In the genomic region with DNA sequence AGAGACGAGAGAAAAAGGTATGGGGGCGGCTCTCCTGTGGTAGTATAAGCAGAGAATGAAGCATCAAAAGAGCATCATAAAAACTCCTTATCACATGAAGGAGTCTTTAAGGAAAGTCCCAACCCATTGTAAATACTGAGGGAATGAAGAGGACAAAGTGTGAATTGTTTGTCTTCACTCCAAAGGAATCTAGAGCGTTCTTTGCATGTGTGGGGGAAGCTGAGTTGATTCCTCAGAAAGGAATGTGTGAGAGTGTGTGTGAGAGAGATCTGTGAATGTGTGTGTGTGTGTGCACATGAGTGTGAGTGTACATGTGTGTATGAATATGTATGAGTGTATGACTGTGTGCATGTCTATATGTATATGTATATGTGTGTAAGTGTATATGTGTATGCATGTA, we compare ENCODE assay signal across 30 mouse cellular contexts. TPM values are rescaled to one million over a fixed set of nuclear protein-coding genes. Genes with fewer than 3 reads are reported as not detected.
DNase-seq lines count a peak whose midpoint lies in the region; ATAC-seq and TF ChIP-seq lines count a peak whose summit lies in the region.
"Had no signal": no experiment of that assay in that cellular context is flagged by ENCODE, and none has a peak within 500 bp of the region (broad histone marks: within the 10 kb centered on the region; RNA-seq: fewer than 3 reads in every experiment).

No protein-coding gene starts in this region.

- H3K27me3 ChIP-seq in kidney, embryonic 16.5 days (ENCODE audit: insufficient read depth, low read length), result no peaks in the 10 kb centered on the region
- H3K27me3 ChIP-seq in midbrain, embryonic 11.5 days (ENCODE audit: control insufficient read depth, insufficient read depth, low read length), result no peaks in the 10 kb centered on the region
- no peaks in the 10 kb centered on the region for H3K27me3 ChIP-seq in midbrain, embryonic 15.5 days (replicated peaks)
- no peaks in the 10 kb centered on the region for H3K27me3 ChIP-seq in intestine, embryonic 15.5 days (replicated peaks)
- H3K27me3 ChIP-seq in small intestine, adult 2 months (ENCODE audit: control insufficient read depth, insufficient read depth, low read length), result no peaks in the 10 kb centered on the region
- H3K27me3 ChIP-seq: heart, embryonic 13.5 days; neural tube, embryonic 13.5 days had no signal

- H3K4me3 ChIP-seq in kidney, embryonic 16.5 days (ENCODE audit: low read length), result no peak overlapping the region
- no peak overlapping the region for H3K4me3 ChIP-seq in midbrain, embryonic 11.5 days (ENCODE audit: low read depth, low read length)
- no peak overlapping the region for H3K4me3 ChIP-seq in midbrain, embryonic 15.5 days
- H3K4me3 ChIP-seq in intestine, embryonic 15.5 days (replicated peaks), result no peak overlapping the region
- no peak overlapping the region for H3K4me3 ChIP-seq in small intestine, adult 2 months (ENCODE audit: low read depth, low read length)
- H3K4me3 ChIP-seq: embryonic facial prominence, embryonic 10.5 days; forebrain, embryonic 10.5 days; heart, adult 2 months; heart, embryonic 13.5 days; left cerebral cortex, adult 2 months; neural tube, embryonic 13.5 days had no signal

- H3K9ac ChIP-seq in kidney, embryonic 16.5 days (replicated peaks; ENCODE audit: low read length), result no peak overlapping the region
- H3K9ac ChIP-seq in midbrain, embryonic 11.5 days (ENCODE audit: low read length), result no peak overlapping the region
- no peak overlapping the region for H3K9ac ChIP-seq in midbrain, embryonic 15.5 days
- H3K9ac ChIP-seq in intestine, embryonic 15.5 days, result no peak overlapping the region
- H3K9ac ChIP-seq: heart, embryonic 13.5 days; neural tube, embryonic 13.5 days had no signal

- TF ChIP-seq POLR2A in small intestine, adult 2 months (IDR thresholded peaks at IDR 0.05; ENCODE audit: low read depth, low read length), result no peak

- peak overlapping the region; percentile 4; the same call in 1 of the 2 replicates for H3K27ac ChIP-seq in kidney, embryonic 16.5 days (ENCODE audit: low read length)
- H3K27ac ChIP-seq in midbrain, embryonic 11.5 days (ENCODE audit: low read depth, low read length), result no peak overlapping the region
- H3K27ac ChIP-seq in midbrain, embryonic 15.5 days, result no peak overlapping the region
- H3K27ac ChIP-seq in intestine, embryonic 15.5 days, result no peak overlapping the region
- H3K27ac ChIP-seq in small intestine, adult 2 months (ENCODE audit: insufficient read depth, low read depth, low read length), result 0 out of 2 replicates have a peak overlapping the region, but pooled peaks have one; percentile 3
- H3K27ac ChIP-seq: embryonic facial prominence, embryonic 10.5 days; forebrain, embryonic 10.5 days; heart, adult 2 months; heart, embryonic 13.5 days; hindbrain, postnatal 0 days; left cerebral cortex, adult 2 months; neural tube, embryonic 13.5 days had no signal

- intact Hi-C loops in left cerebral cortex, postnatal 14 days (cut with DNase I), result no loop called here

- no peak for ATAC-seq in kidney, embryonic 16.5 days (ENCODE audit: low FRiP score, low TSS enrichment)
- no peak for ATAC-seq in midbrain, embryonic 11.5 days (ENCODE audit: low FRiP score)
- no peak for ATAC-seq in midbrain, embryonic 15.5 days (replicated peaks)
- ATAC-seq in intestine, embryonic 15.5 days, result peak; percentile 37
- ATAC-seq: CD4-positive, CD25-positive, alpha-beta regulatory T cell, adult 4 months; forebrain, embryonic 16.5 days; hindbrain, postnatal 0 days had no signal

- H3K36me3 ChIP-seq in kidney, embryonic 16.5 days (ENCODE audit: insufficient read depth, low read length), result no peaks in the 10 kb centered on the region
- H3K36me3 ChIP-seq in midbrain, embryonic 11.5 days (ENCODE audit: control insufficient read depth, insufficient read depth, low read length), result no peaks in the 10 kb centered on the region
- H3K36me3 ChIP-seq in midbrain, embryonic 15.5 days (replicated peaks), result no peaks in the 10 kb centered on the region
- H3K36me3 ChIP-seq in intestine, embryonic 15.5 days, result no peaks in the 10 kb centered on the region
- no peaks in the 10 kb centered on the region for H3K36me3 ChIP-seq in small intestine, adult 2 months (ENCODE audit: control insufficient read depth, insufficient read depth, low read length)
- H3K36me3 ChIP-seq: embryonic facial prominence, embryonic 10.5 days; forebrain, embryonic 10.5 days; heart, embryonic 13.5 days; neural tube, embryonic 13.5 days had no signal

- no peak for DNase-seq in kidney, adult 11 months
- peak; percentile 69 for DNase-seq in midbrain, embryonic 11.5 days (ENCODE audit: low spot score, missing footprints)
- DNase-seq in left cerebral cortex, postnatal 14 days (ENCODE audit: low spot score in 2 of 2), result no peak
- no peak for DNase-seq in right cerebral cortex, adult 18-20 months
- DNase-seq: gastrocnemius, postnatal 25 days; left cerebral cortex, postnatal 4 days; midbrain, embryonic 14.5 days had no signal

- WGBS in kidney, embryonic 16.5 days, result 36% methylated on average over 3 of the region's 3 CpGs
- WGBS in midbrain, embryonic 11.5 days, result 77% methylated on average over 3 of the region's 3 CpGs
- 83% methylated on average over 3 of the region's 3 CpGs for WGBS in midbrain, embryonic 15.5 days
- 23% methylated on average over 3 of the region's 3 CpGs for WGBS in intestine, embryonic 15.5 days
- WGBS in small intestine, adult 2 months, result 17% methylated on average over 3 of the region's 3 CpGs

- H3K4me2 ChIP-seq in kidney, embryonic 16.5 days (replicated peaks; ENCODE audit: low read depth, low read length), result no peak overlapping the region
- no peak overlapping the region for H3K4me2 ChIP-seq in midbrain, embryonic 11.5 days
- H3K4me2 ChIP-seq in midbrain, embryonic 15.5 days, result no peak overlapping the region
- H3K4me2 ChIP-seq in intestine, embryonic 15.5 days (replicated peaks), result no peak overlapping the region
- H3K4me2 ChIP-seq: heart, embryonic 13.5 days; neural tube, embryonic 13.5 days had no signal

- TF ChIP-seq CTCF in small intestine, adult 2 months (IDR thresholded peaks at IDR 0.05; ENCODE audit: extremely low read depth, insufficient read length, insufficient replicate concordance, low read depth, low read length), result no peak

- H3K9me3 ChIP-seq in kidney, embryonic 16.5 days (ENCODE audit: low read length), result no peaks in the 10 kb centered on the region
- no peaks in the 10 kb centered on the region for H3K9me3 ChIP-seq in midbrain, embryonic 11.5 days (ENCODE audit: control insufficient read depth, low read length)
- H3K9me3 ChIP-seq in midbrain, embryonic 15.5 days, result no peaks in the 10 kb centered on the region
- no peaks in the 10 kb centered on the region for H3K9me3 ChIP-seq in intestine, embryonic 15.5 days
- H3K9me3 ChIP-seq: embryonic facial prominence, embryonic 10.5 days; forebrain, embryonic 10.5 days; heart, embryonic 13.5 days; neural tube, embryonic 13.5 days had no signal

- H3K4me1 ChIP-seq in kidney, embryonic 16.5 days (ENCODE audit: insufficient read depth, low read length), result peaks cover 24% of the 10 kb centered on the region
- H3K4me1 ChIP-seq in midbrain, embryonic 11.5 days (ENCODE audit: control insufficient read depth, insufficient read depth, low read length), result peaks cover 9% of the 10 kb centered on the region
- H3K4me1 ChIP-seq in midbrain, embryonic 15.5 days, result peaks cover 11% of the 10 kb centered on the region
- H3K4me1 ChIP-seq in intestine, embryonic 15.5 days (replicated peaks), result peaks cover 16% of the 10 kb centered on the region
- H3K4me1 ChIP-seq in small intestine, adult 2 months (ENCODE audit: control insufficient read depth, insufficient read depth, insufficient read length, low read length), result peaks cover 16% of the 10 kb centered on the region

RNA-seq across cellular contexts. Expression of gene Spz1, which starts 12.7 kb away (rescaled TPM):
- polyA plus RNA-seq in kidney, embryonic 16.5 days (2015; fragmentation: Nextera tagmentation; extraction: Ambion mirVana), result not detected in 2 replicates
- not detected in 2 replicates for polyA plus RNA-seq in midbrain, embryonic 11.5 days (2014; fragmentation: Nextera tagmentation; extraction: Ambion mirVana)
- not detected in 2 replicates for polyA plus RNA-seq in midbrain, embryonic 15.5 days (2015; fragmentation: Nextera tagmentation; extraction: Ambion mirVana)
- polyA plus RNA-seq in intestine, embryonic 15.5 days (2015; fragmentation: Nextera tagmentation; extraction: Ambion mirVana), result not detected in 2 replicates
- 0.08 TPM in 1 of 2 replicates, not detected in the other for polyA plus RNA-seq in small intestine, adult 2 months (2012; rRNA removed)
- not detected for total RNA-seq in left cerebral cortex, postnatal 14 days (2021)
- total RNA-seq: adrenal gland, adult 2 months; gastrocnemius, postnatal 25 days; heart, adult 2 months; heart, postnatal 14 days; hindbrain, postnatal 0 days; layer of hippocampus, postnatal 10 days; left cerebral cortex, adult 2 months; left cerebral cortex, postnatal 4 days; liver, adult 2 months had no signal
- polyA plus RNA-seq: adrenal gland, adult 2 months; CD4-positive, CD25-positive, alpha-beta regulatory T cell, adult 4 months; cortical plate, adult 2 months; embryonic facial prominence, embryonic 10.5 days; forebrain, embryonic 10.5 days; forebrain, embryonic 16.5 days; heart, embryonic 13.5 days; hindbrain, embryonic 11.5 days; hindbrain, postnatal 0 days; kidney, embryonic 14.5 days; large intestine, adult 2 months; liver, adult 2 months; midbrain, embryonic 14.5 days; neural tube, embryonic 13.5 days; stomach, embryonic 16.5 days; thymus, postnatal 0 days had no signal

RNA-seq across cellular contexts. Expression of gene Serinc5, which starts 22.2 kb away (rescaled TPM):
- 19.7 and 20.1 TPM in 2 replicates for polyA plus RNA-seq in kidney, embryonic 16.5 days (2015; fragmentation: Nextera tagmentation; extraction: Ambion mirVana)
- polyA plus RNA-seq in midbrain, embryonic 11.5 days (2014; fragmentation: Nextera tagmentation; extraction: Ambion mirVana), result 9.0 and 9.7 TPM in 2 replicates
- polyA plus RNA-seq in midbrain, embryonic 15.5 days (2015; fragmentation: Nextera tagmentation; extraction: Ambion mirVana), result 18.1 and 18.6 TPM in 2 replicates
- polyA plus RNA-seq in intestine, embryonic 15.5 days (2015; fragmentation: Nextera tagmentation; extraction: Ambion mirVana), result 18.3 and 21.4 TPM in 2 replicates
- 11.0 and 24.3 TPM in 2 replicates for polyA plus RNA-seq in small intestine, adult 2 months (2012; rRNA removed)
- total RNA-seq in left cerebral cortex, postnatal 14 days (2021), result 10 to 100 TPM; 60.2 to 73.2 TPM

RNA-seq across cellular contexts. Expression of gene Zfyve16, which starts 58.0 kb away (rescaled TPM):
- polyA plus RNA-seq in kidney, embryonic 16.5 days (2015; fragmentation: Nextera tagmentation; extraction: Ambion mirVana), result 12.1 and 13.6 TPM in 2 replicates
- polyA plus RNA-seq in midbrain, embryonic 11.5 days (2014; fragmentation: Nextera tagmentation; extraction: Ambion mirVana), result 13.4 and 16.5 TPM in 2 replicates
- 11.0 TPM in 2 replicates for polyA plus RNA-seq in midbrain, embryonic 15.5 days (2015; fragmentation: Nextera tagmentation; extraction: Ambion mirVana)
- 6.6 and 8.8 TPM in 2 replicates for polyA plus RNA-seq in intestine, embryonic 15.5 days (2015; fragmentation: Nextera tagmentation; extraction: Ambion mirVana)
- polyA plus RNA-seq in small intestine, adult 2 months (2012; rRNA removed), result 0.32 and 0.55 TPM in 2 replicates
- total RNA-seq in left cerebral cortex, postnatal 14 days (2021), result 10 to 100 TPM; 14.5 to 20.0 TPM

Comparison
In these comparisons a context has a peak if more than half of its experiments do, and no peak if none do; other contexts are left out.
1. H3K27ac ChIP-seq: peak in kidney, embryonic 16.5 days (single experiment) and small intestine, adult 2 months (single experiment); none in midbrain, embryonic 11.5 days (single experiment), midbrain, embryonic 15.5 days (single experiment) and intestine, embryonic 15.5 days (single experiment).